20 mouse cellular contexts compared by ENCODE assay signal in the genomic region with DNA sequence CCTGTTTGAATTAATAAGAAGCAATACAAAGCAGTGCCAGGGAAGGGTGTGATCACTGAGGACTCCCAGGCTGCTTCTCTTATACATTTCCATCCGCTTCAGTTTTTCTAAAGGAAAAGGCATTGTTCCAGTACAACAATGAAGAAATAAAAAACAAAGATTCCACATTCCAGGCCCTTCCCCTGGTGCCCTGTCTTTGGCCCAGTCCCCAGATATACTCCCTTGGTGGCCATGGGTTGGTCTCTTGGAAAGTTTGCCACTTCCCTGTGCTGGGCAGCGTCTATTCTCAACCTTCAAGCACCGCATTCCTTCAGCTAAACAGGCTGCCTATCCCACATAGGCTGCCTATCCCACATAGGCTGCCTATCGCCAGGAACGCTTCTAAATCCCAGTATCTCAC. TPM values are rescaled to one million over a fixed set of nuclear protein-coding genes. Genes with fewer than 3 reads are reported as not detected.
DNase-seq lines count a peak whose midpoint lies in the region; ATAC-seq lines count a peak whose summit lies in the region.
"Had no signal": no experiment of that assay in that cellular context is flagged by ENCODE, and none has a peak within 500 bp of the region (broad histone marks: within the 10 kb centered on the region; RNA-seq: fewer than 3 reads in every experiment).

No protein-coding gene starts in this region.

- WGBS in embryonic facial prominence, embryonic 13.5 days, result 86% methylated on average over 5 of the region's 5 CpGs
- WGBS in embryonic facial prominence, embryonic 10.5 days, result 93% methylated on average over 5 of the region's 5 CpGs
- WGBS in limb, embryonic 15.5 days, result 88% methylated on average over 5 of the region's 5 CpGs
- 93% methylated on average over 5 of the region's 5 CpGs for WGBS in limb, embryonic 10.5 days
- 82% methylated on average over 5 of the region's 5 CpGs for WGBS in embryonic facial prominence, embryonic 15.5 days

- no peak for ATAC-seq in embryonic facial prominence, embryonic 13.5 days (ENCODE audit: insufficient number of reproducible peaks, insufficient read depth, low FRiP score, low TSS enrichment, low read depth)
- no peak for ATAC-seq in limb, embryonic 15.5 days (ENCODE audit: insufficient number of reproducible peaks, low FRiP score, low TSS enrichment, low read depth)
- no peak for ATAC-seq in embryonic facial prominence, embryonic 15.5 days (ENCODE audit: insufficient number of reproducible peaks, low FRiP score, low TSS enrichment, low read depth)
- ATAC-seq: forebrain, embryonic 15.5 days; intestine, embryonic 16.5 days had no signal

- no peak for DNase-seq in embryonic facial prominence, embryonic 10.5 days (ENCODE audit: low spot score)
- no peak for DNase-seq in limb, embryonic 10.5 days (ENCODE audit: low spot score)
- DNase-seq in adipocyte (ENCODE audit: low spot score), result peak; percentile 76
- DNase-seq in layer of hippocampus, adult 9-10 months (ENCODE audit: low spot score), result no peak
- DNase-seq: adrenal gland, postnatal 25 days; cerebellum, adult 11 months; cerebellum, adult 8-10 months; cerebellum, postnatal 14 days; embryo, embryonic 11 days; gastrocnemius, postnatal 14 days; heart, postnatal 14 days had no signal

- H3K9me3 ChIP-seq in embryonic facial prominence, embryonic 13.5 days, result no peaks in the 10 kb centered on the region
- no peaks in the 10 kb centered on the region for H3K9me3 ChIP-seq in embryonic facial prominence, embryonic 10.5 days
- no peaks in the 10 kb centered on the region for H3K9me3 ChIP-seq in limb, embryonic 15.5 days
- H3K9me3 ChIP-seq in limb, embryonic 10.5 days (replicated peaks), result no peaks in the 10 kb centered on the region
- H3K9me3 ChIP-seq in embryonic facial prominence, embryonic 15.5 days (replicated peaks), result no peaks in the 10 kb centered on the region
- H3K9me3 ChIP-seq: forebrain, embryonic 15.5 days had no signal

- H3K36me3 ChIP-seq in embryonic facial prominence, embryonic 13.5 days, result peaks cover 54% of the 10 kb centered on the region
- H3K36me3 ChIP-seq in embryonic facial prominence, embryonic 10.5 days (replicated peaks), result peaks cover 72% of the 10 kb centered on the region
- peaks cover 38% of the 10 kb centered on the region for H3K36me3 ChIP-seq in limb, embryonic 15.5 days
- H3K36me3 ChIP-seq in limb, embryonic 10.5 days, result peaks cover 72% of the 10 kb centered on the region
- peaks cover 35% of the 10 kb centered on the region for H3K36me3 ChIP-seq in embryonic facial prominence, embryonic 15.5 days

- no peaks in the 10 kb centered on the region for H3K27me3 ChIP-seq in embryonic facial prominence, embryonic 13.5 days
- no peaks in the 10 kb centered on the region for H3K27me3 ChIP-seq in embryonic facial prominence, embryonic 10.5 days (replicated peaks; ENCODE audit: low read depth, poor library complexity, severe bottlenecking)
- H3K27me3 ChIP-seq in limb, embryonic 15.5 days, result no peaks in the 10 kb centered on the region
- no peaks in the 10 kb centered on the region for H3K27me3 ChIP-seq in limb, embryonic 10.5 days (ENCODE audit: low read depth, poor library complexity, severe bottlenecking)
- H3K27me3 ChIP-seq in embryonic facial prominence, embryonic 15.5 days, result no peaks in the 10 kb centered on the region
- H3K27me3 ChIP-seq: CH12.LX; forebrain, embryonic 15.5 days; heart, embryonic 13.5 days had no signal

- H3K4me3 ChIP-seq in embryonic facial prominence, embryonic 13.5 days, result no peak overlapping the region
- no peak overlapping the region for H3K4me3 ChIP-seq in embryonic facial prominence, embryonic 10.5 days
- H3K4me3 ChIP-seq in limb, embryonic 15.5 days, result no peak overlapping the region
- no peak overlapping the region for H3K4me3 ChIP-seq in limb, embryonic 10.5 days
- H3K4me3 ChIP-seq in embryonic facial prominence, embryonic 15.5 days (replicated peaks), result no peak overlapping the region
- H3K4me3 ChIP-seq: forebrain, embryonic 15.5 days; heart, embryonic 13.5 days; hindbrain, embryonic 10.5 days had no signal

- H3K4me1 ChIP-seq in embryonic facial prominence, embryonic 13.5 days, result peaks cover 3% of the 10 kb centered on the region; the same call in 1 of the 2 replicates
- H3K4me1 ChIP-seq in embryonic facial prominence, embryonic 10.5 days, result peaks cover 5% of the 10 kb centered on the region; the same call in 1 of the 2 replicates
- H3K4me1 ChIP-seq in limb, embryonic 15.5 days, result no peaks in the 10 kb centered on the region
- H3K4me1 ChIP-seq in limb, embryonic 10.5 days, result no peaks in the 10 kb centered on the region
- no peaks in the 10 kb centered on the region for H3K4me1 ChIP-seq in embryonic facial prominence, embryonic 15.5 days
- H3K4me1 ChIP-seq: forebrain, embryonic 15.5 days had no signal

- H3K27ac ChIP-seq in embryonic facial prominence, embryonic 13.5 days, result peak overlapping the region; percentile 7; the same call in 1 of the 2 replicates
- no peak overlapping the region for H3K27ac ChIP-seq in embryonic facial prominence, embryonic 10.5 days (replicated peaks)
- peak overlapping the region; percentile 18; the same call in 1 of the 2 replicates for H3K27ac ChIP-seq in limb, embryonic 15.5 days
- no peak overlapping the region for H3K27ac ChIP-seq in limb, embryonic 10.5 days
- 0 out of 2 replicates have a peak overlapping the region, but pooled peaks have one; percentile 23 for H3K27ac ChIP-seq in embryonic facial prominence, embryonic 15.5 days (replicated peaks)
- H3K27ac ChIP-seq: forebrain, embryonic 15.5 days; heart, embryonic 13.5 days; hindbrain, embryonic 10.5 days; hindbrain, embryonic 14.5 days had no signal

- no peak overlapping the region for H3K9ac ChIP-seq in embryonic facial prominence, embryonic 13.5 days
- no peak overlapping the region for H3K9ac ChIP-seq in limb, embryonic 15.5 days
- no peak overlapping the region for H3K9ac ChIP-seq in embryonic facial prominence, embryonic 15.5 days
- H3K9ac ChIP-seq: forebrain, embryonic 15.5 days; heart, embryonic 13.5 days; hindbrain, embryonic 14.5 days had no signal

- H3K4me2 ChIP-seq in embryonic facial prominence, embryonic 13.5 days, result no peak overlapping the region
- no peak overlapping the region for H3K4me2 ChIP-seq in limb, embryonic 15.5 days
- no peak overlapping the region for H3K4me2 ChIP-seq in embryonic facial prominence, embryonic 15.5 days (replicated peaks)
- H3K4me2 ChIP-seq: forebrain, embryonic 15.5 days; heart, embryonic 13.5 days; hindbrain, embryonic 14.5 days had no signal

RNA-seq across cellular contexts. Expression of a gene that starts 10.7 kb away (rescaled TPM):
- polyA plus RNA-seq in embryonic facial prominence, embryonic 13.5 days (2015; fragmentation: Nextera tagmentation; extraction: Ambion mirVana), result 68.8 and 72.8 TPM in 2 replicates
- polyA plus RNA-seq in embryonic facial prominence, embryonic 10.5 days (2016; fragmentation: Nextera tagmentation; extraction: Ambion mirVana), result 71.7 and 73.8 TPM in 2 replicates
- 73.8 and 85.0 TPM in 2 replicates for polyA plus RNA-seq in limb, embryonic 15.5 days (2015; fragmentation: Nextera tagmentation; extraction: Ambion mirVana)
- polyA plus RNA-seq in limb, embryonic 10.5 days (2016; fragmentation: Nextera tagmentation; extraction: Ambion mirVana), result 64.1 and 69.6 TPM in 2 replicates
- 85.3 and 88.0 TPM in 2 replicates for polyA plus RNA-seq in embryonic facial prominence, embryonic 15.5 days (2015; fragmentation: Nextera tagmentation; extraction: Ambion mirVana)

RNA-seq across cellular contexts. Expression of a gene that starts 46.9 kb away (rescaled TPM):
- polyA plus RNA-seq in embryonic facial prominence, embryonic 13.5 days (2015; fragmentation: Nextera tagmentation; extraction: Ambion mirVana), result 45.4 and 47.6 TPM in 2 replicates
- 37.3 and 37.9 TPM in 2 replicates for polyA plus RNA-seq in embryonic facial prominence, embryonic 10.5 days (2016; fragmentation: Nextera tagmentation; extraction: Ambion mirVana)
- 34.9 and 35.2 TPM in 2 replicates for polyA plus RNA-seq in limb, embryonic 15.5 days (2015; fragmentation: Nextera tagmentation; extraction: Ambion mirVana)
- 31.1 and 40.5 TPM in 2 replicates for polyA plus RNA-seq in limb, embryonic 10.5 days (2016; fragmentation: Nextera tagmentation; extraction: Ambion mirVana)
- 37.1 and 38.6 TPM in 2 replicates for polyA plus RNA-seq in embryonic facial prominence, embryonic 15.5 days (2015; fragmentation: Nextera tagmentation; extraction: Ambion mirVana)

Comparison
In these comparisons a context has a peak if more than half of its experiments do, and no peak if none do; other contexts are left out.
1. H3K27ac ChIP-seq: peak in embryonic facial prominence, embryonic 13.5 days (single experiment), limb, embryonic 15.5 days (single experiment) and embryonic facial prominence, embryonic 15.5 days (single experiment); none in embryonic facial prominence, embryonic 10.5 days (single experiment) and limb, embryonic 10.5 days (single experiment).